Mouse (Mus musculus) naive thymus-derived CD4-positive, alpha-beta T cell, adult 2 months (primary cell): ENCODE data around the gene Galr3.

ENCODE experiments used
- DNase-seq: peaks from one replicate; pipeline ENCODE4 v3.0.0-alpha.2; 2011; ENCODE audit warnings: low read depth

Gene Galr3

DNA sequence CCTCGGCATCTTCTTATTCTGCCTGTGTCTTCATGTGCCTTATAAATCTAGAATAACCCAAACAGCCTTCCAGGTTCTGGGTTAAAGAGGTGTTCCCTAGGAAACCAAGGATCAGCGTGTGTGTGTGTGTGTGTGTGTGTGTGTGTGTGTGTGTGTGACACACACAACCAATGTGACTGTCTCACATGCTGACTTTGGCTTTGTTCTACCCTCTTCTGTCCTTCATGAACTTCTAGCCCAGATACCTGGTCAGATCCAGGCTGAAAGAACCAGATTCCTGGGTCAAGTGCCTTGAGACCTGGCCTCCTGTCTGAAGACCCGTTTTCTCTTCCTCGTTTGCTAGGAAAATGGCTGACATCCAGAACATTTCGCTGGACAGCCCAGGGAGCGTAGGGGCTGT lies at the start of gene Galr3:
Gene Galr3, plus strand, starts transcription at position 301 of the 400 bp plus-strand sequence.
- DNase-seq: no peak

DNA sequence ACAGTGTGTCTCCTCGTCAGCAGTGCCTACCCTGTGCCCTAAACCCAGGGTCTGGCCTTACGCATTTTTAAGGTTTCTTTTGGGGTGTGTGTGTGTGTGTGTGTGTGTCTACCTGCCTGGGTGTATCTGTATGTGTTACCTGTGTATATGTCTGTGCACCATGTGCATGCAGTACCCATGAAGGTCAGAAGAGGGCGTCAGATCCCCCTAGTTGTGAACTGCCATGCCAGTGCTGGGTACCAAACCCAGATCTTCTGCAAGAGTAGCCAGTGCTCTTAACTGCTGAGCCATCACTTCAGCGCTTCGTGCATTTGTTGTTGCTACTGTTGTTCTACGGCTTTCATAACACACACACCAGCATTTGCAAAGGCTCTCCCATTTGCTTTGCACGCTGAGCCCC lies 49.5 kb upstream of the Galr3 start:
- DNase-seq: no peak

DNA sequence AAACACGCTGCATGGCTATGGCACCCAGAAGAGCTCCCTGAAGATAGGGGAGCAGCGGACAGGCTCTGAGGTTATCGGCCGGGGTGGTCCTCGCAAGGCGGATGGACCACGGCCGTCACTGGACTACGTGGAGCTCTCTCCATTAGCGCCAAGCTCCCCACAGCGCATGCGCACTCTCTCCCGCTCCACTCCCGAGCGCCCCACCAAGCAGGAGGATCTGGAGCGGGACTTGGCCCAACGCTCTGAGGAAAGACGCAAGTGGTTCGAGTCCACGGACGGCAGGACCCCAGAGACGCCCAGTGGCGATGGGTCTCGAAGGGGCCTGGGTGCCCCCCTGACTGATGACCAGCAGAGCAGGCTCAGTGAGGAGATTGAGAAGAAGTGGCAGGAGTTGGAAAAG lies 48.8 kb upstream of the Galr3 start:
- DNase-seq: no peak

DNA sequence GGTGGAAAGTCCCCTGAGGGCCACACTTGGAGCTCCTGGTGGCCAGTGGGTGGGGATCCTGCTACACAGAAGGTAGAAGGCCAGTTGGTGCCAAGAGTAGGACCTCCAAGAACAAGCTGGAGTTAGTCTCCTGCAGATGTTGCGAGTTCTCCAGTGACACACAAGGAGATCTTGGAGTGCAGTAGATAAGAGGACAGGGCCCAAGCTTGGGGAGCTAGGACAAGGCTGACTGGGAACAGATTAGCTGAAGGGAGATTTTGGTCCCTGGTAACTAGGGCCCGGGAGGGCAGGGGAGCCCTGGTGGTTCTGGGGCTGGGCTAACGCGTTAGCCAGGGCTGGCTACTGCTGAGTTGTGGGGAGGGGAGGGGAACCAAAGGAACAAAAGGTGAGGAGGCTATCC lies 45.8 kb upstream of the Galr3 start:
- no peak for DNase-seq

DNA sequence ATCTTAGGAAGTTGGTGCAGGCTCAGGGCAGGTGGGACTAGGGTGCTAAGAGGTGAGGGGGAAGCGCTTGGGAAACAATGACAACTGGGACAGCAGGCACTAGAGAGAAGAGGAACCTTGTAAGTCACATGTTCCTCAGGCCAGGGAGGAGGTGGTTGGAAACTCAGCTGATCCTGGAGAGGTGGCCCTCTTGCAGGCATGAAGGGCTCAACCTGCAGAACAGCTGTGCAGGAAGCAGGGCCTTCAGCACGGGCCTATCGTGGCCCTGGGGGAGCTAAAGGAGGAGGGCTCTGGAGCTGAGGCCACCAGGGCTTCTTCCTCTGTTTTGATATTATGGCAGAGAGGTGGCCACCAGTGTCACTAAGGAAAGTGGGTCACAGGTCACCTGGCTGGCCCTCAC lies 45.0 kb upstream of the Galr3 start:
- DNase-seq: no peak

DNA sequence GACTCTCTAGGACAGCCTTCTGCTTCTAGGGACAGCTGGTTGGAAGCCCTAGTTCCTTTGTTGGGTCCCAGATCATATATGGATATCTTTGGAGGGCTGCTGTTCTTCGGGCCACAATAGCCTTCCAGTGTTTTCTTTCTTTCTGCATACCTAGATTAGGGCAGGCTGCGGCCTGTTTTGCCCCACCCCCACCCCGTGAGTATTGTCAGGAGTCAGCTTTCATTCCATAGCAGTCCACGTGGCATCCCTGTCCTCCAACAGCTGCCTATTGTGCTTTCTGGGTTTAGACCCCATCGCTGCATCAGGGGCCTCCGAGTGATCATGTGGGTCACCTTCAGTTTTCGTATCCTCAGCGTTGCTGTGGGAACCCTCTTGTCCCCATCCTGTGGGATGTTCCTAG lies 43.3 kb upstream of the Galr3 start:
- no peak for DNase-seq

DNA sequence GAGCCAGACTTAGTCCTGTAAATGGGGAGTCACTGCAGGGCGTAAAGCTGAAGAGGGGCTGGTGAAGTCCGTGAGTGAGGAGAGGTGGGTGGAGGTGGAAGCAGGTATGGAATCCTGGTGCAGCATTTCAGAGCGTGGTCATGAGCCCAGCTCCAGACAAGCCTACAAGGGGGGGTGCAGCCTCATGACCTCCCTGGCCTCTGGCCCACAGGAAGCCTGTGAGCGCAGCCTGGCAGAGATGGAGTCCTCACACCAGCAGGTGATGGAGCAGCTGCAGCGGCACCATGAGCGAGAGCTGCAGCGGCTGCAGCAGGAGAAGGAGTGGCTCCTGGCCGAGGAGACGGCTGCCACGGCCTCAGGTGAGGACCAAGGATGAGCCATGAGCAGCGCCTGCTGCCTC lies 42.1 kb upstream of the Galr3 start:
- no peak for DNase-seq

DNA sequence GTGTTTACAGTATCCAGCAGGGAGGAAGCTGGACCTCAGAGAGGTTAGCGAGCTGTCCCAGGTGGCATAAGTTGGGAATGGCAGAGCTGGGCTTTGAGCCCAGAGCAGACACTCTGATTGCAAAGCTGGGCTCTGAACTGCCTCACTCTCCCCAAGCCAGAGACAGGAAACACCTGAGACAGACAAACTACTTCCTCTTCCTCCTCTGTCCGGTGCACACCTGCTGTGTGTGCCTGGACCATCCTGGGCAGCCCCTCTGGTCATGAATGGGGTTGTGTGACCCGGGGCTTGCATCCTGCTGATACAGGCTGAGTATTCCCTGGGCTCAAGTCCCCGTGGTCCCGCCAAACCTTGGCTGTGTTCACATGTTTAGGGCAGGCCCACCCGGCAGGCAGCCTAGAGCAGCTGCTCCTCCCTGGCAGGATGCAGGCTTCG lies 41.3 kb upstream of the Galr3 start:
- no peak for DNase-seq

DNA sequence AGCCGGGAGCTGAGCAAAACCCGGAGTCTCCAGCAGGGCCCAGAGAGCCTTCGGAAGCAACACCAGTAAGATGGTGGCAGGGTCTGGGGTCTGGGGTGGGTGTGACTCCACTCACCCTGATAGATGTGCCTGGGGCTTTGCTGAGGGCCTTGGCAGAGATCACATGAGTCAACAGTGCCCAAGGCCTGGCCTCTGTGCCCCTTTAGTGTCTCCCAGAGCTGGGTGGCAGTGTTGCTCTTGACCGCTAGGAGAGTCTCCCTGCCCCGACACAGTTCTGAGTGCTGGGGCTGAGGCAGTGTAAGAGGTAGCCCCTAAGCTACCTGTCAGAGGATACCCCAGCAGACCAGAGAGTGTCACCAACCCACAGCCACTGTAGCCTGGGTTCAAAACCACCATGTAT lies 40.1 kb upstream of the Galr3 start:
- DNase-seq: no peak

DNA sequence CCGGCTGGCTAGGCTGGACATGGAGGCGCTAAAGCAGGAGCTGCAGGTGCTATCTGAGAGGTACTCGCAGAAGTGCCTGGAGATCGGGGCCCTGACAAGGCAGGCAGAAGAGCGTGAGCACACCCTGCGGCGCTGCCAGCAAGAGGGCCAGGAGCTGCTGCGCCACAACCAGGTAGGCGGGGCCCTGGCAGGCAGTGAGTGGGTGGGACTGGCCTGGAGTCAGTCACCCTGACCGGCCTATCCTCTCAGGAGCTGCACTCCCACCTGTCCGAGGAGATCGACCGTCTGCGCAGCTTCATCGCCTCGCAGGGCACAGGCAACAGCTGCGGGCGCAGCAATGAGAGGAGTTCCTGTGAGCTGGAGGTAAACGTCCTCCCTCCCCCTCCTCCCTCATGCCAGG lies 39.6 kb upstream of the Galr3 start:
- DNase-seq: no peak

DNA sequence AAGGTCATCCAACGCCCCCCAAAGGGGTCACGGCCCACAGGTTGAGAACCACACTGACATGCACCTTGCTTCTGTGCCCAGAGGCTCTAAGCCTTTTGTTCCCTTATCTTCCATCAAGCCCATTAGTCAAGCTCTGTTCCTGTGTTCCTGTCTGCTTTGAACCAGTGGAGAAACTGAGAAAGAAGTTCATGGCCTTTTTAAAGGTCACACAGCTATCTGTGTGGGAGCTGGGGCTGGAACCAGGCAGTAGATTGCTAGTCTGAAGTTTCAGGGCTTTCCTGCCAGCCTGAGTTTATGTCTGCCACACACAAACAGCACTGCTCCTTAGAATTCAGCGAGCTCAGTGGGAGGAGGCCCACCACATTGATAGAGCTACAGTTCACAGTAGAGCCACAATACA lies 38.6 kb upstream of the Galr3 start:
- DNase-seq: no peak

DNA sequence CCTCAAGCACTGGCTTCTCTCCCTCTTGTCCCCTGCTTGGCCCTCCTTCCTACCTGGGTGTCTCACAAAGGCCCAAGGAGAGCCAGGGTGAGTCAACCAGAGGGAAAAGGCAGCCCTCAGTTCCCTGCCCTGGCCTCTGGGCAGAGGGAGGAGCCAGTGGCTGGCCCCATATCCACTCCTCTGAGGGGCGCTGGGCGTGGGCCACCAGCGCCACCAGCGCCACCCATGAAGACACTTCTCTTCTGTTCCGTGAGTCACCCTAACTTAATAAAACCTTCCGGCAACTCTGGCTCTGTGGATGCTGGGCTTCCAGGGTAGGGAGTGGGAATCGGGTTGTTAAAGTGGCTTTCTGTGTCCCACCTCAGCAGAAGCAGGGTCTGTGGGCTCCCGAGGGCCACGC lies 36.1 kb upstream of the Galr3 start:
- no peak for DNase-seq

DNA sequence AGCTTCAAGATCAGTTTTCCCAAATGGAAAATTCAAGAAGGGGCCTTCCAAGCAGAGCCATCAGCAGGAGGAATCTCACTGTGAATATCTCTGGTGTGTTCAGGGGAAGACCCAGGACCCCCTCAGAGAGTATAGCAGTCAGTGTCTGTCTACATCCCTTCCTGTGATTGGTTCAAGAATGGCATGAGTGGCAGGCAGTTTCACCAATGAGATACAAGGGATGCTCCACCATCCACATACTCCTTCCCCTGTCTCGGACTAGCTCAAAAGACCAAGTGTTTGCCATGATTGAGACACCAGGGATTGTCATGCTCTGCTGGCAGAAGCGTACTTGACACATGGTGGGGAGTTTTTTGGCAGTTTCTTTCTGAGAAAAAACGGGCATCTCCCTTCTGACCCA lies 35.0 kb upstream of the Galr3 start:
- peak; percentile 27 for DNase-seq

DNA sequence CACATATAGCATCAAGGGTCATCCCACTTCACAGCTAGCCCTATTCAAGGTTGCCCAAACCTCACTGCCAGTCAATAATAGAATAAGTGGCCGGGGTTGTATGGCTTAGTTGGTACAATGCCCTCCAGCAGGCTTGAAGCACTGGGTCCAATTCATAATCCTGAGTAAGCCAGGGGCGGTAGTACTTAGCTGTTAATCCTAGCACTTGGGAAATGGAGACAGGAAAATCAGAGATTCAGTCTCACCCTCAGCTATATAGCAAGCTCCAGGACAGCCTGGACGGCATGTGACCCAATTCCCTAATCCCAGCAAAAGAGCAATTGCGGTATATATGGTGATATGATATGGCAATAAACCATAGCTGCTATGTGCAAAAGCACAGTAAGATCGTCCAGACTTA lies 34.6 kb upstream of the Galr3 start:
- no peak for DNase-seq

DNA sequence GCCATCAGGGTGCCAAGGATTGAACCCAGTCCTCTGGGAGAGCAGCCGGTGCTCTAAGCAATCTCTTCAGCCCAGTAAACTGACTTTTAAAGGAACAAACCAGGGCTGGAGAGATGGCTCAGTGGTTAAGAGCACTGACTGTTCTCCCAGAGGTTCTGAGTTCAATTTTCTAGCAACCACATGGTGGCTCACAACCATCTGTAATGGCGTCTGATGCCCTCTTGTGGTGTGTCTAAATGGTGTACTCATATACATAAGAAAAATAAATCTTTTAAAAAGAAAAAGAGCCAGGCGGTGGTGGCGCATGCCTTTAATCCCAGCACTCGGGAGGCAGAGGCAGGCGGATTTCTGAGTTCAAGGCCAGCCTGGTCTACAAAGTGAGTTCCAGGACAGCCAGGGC lies 33.8 kb upstream of the Galr3 start:
- DNase-seq: peak; percentile 21

DNA sequence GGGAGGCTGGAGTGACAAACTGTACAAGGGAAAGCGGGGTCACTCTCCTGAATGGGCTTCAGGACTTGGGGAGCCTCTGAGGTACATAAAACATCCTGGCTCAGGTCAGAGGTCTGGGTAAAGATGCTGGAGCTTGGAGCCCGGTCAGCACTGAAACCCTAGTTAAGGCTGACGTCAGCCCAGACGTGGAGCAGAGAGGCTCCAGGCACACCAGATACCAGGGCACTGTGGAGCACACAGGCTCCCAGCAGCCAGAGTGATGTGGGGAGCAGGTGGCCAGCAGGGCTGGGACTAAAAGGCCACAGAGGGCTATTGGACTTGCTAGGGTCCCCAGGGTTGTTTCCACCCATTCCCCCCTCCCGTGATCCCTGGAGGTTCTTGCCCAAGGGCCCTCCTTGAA lies 32.0 kb upstream of the Galr3 start:
- DNase-seq: no peak

DNA sequence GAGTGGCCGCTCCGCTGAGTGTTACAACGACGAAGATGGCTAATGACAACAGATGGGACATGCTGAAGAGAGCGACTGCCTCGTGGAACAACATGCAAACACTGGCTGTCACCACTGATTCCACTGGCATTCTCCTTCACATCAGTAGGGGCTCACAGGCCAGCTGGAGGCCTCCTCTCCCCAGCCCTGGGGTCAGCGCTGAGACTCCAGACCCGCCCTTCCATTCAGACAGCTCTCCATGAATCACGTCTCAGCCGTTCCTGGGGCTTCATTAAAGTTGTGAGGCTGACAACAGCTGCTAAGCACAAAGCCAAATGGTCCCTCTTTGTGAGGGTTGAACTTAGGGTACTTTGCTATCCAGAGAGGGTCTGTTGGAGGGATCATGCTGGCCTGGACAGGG lies 30.1 kb upstream of the Galr3 start:
- no peak for DNase-seq

DNA sequence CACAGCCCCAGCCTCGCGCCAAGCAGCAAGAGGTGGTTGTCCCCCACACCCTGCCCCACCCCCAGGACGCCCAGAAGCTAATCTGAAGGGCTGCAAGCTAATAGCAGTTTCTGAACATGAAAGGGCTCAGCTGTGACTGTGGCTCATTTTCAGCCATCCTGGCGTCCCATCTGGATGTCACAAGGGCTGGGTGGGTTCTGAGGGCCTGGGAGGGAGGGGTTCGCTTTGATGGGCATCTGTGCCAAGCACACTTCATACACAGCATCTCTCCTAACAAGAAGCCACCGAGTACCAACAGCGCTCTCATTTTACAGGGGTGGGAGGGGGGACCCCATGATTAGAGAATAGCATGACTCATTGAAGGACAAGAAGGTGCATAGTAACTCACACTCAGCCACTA lies 28.3 kb upstream of the Galr3 start:
- no peak for DNase-seq

DNA sequence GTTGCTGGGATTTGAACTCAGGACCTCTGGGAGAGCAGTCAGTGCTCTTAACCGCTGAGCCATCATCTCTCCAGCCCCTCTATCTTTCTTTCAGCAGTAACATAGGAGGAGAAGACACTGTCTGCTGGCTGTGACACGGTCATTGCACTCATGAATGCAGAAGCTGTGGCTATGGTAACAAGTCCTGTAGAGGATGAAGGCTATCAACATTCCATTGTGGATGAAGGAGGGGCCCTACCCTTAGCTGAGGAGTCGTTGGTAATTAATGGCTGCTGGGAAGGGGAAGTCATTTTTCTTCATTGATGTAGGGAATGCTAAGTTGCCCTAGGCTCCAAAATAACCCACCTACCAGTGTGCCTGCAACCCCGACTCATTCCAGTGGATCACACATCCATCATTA lies 23.5 kb upstream of the Galr3 start:
- DNase-seq: no peak

DNA sequence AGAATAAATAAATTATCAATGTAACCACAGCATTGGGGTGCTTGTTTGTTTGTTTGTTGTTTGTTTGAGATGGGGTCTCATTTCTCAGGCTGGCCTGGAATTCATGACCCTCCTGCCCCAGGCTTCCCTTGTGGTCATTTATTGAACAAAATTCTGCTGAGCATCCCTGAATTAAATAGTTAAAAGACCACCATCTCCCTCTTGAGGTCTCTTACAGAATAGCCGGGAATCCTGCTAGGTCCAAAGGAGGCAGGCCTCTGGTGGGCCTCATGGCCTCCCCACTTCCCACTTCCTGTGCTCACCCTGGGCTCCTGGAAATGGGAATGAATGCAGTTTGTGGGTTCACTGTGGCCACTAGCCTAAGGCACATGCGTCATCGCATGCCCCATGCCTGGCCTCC lies 22.8 kb upstream of the Galr3 start:
- no peak for DNase-seq

DNA sequence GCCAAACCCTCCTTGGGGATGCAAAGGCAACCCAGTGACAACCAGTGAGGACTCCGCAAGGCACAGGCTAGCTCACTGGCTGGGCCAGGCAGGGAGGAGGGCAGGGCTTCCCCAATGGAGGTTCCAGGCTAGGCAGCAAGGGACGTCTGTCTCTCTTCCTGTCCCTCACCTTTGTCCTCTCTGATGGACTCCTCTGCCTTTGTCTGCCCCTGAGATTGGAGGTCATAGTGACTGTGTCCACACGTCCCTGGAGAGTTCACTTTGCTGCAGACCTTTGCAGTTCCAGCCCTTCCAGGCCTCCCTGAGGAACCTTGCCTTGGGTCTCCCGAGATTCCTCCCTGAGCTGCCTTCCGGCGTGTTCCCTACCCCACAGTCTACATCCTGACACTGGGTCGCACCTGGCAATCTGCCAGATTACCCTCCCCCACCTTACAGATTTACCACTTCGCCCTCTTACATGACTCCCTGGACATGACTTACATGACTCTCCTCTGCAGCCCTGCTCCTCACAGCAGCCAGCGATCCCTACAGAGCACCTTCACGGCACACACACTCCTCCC lies 18.9 kb upstream of the Galr3 start:
- no peak for DNase-seq

DNA sequence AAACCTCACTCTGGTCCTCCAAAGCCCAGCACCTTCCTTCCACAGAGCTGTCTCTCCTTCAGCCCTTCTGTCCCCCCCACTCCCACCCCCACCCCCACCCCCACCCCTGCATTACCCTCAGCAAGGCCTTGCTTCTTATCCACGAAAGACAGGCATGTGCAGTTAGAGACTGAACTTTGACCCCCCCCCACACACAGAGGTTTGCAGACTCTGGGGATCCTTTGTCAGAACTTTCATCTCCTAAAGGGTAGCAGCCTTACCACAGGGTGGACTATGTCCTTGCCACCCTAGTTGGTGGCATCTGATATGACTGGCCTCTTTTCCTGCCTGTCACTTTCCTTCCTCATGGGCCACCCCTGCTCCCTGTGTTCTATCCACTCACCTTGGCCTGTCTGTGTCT lies 18.3 kb upstream of the Galr3 start:
- DNase-seq: no peak

DNA sequence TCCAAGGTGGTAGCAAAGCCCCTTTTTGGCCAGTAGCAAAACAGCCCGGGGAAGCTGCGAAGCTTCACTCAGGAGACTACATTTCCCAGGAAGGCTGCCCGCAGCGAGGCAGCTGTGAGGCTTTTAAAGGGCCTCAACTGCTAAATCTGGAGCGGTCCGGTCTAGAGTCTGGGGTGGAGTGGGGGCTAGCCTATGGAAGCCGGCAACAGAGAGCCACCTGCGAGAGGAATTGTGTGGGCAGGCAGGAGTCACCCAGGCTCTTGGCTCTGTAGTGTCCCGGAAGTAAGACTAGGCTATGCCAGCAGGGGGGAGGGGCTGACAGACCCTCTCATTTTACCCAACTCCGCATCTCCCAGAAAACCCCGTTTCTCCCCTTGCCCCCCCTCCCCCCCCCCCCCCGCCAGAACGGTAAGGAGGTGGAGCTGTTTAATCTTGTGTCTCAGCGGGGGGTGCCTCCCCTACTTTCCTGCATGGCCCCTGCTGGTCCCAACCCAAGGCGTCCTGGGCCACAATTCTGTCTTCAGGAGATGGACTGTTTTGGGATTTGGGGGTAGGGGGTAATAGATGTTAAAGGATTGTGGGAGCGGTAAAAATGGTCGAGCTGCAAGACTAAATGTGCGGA lies 15.9 kb upstream of the Galr3 start:
- no peak for DNase-seq

DNA sequence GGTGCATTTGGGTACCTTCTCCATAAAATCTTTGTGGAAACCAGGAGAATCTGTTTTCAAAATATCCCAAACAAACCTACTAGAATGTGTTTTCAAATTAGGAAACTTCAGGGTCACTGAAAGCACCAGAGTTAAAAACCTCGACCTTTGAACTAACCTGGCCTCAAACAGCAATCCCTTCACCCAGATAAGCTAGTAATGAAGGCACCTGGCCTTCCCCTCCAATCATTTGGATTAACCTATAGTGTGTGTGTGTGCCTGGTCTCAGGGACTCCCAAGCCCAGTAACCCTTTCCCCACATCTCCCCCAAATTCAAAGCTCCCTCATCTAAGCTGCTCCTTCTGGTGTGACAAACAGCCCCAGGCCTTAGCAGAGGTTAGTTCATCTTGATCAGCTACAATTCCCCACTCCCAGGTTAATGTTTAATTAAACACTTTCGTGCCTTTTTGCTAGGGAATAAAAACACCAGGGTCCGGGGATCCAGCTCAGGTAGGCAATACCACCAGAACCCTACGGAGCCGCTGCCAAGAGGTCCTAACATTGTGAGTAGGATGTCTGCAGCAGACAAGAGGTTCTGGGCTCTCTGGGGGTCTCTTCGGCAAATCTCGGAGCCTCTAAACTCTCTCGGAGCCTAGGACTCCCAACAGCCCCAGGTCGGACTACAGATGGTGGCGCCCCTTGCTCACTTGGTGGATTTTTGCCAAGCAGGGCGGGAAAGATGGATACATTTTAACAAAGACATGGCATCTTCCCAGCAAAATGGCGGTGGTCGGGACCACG lies 15.0 kb upstream of the Galr3 start:
- DNase-seq: peak; percentile 15
